Mouse (Mus musculus): Measurements from ENCODE around the gene Itga9.

Itga9 gene

DNA sequence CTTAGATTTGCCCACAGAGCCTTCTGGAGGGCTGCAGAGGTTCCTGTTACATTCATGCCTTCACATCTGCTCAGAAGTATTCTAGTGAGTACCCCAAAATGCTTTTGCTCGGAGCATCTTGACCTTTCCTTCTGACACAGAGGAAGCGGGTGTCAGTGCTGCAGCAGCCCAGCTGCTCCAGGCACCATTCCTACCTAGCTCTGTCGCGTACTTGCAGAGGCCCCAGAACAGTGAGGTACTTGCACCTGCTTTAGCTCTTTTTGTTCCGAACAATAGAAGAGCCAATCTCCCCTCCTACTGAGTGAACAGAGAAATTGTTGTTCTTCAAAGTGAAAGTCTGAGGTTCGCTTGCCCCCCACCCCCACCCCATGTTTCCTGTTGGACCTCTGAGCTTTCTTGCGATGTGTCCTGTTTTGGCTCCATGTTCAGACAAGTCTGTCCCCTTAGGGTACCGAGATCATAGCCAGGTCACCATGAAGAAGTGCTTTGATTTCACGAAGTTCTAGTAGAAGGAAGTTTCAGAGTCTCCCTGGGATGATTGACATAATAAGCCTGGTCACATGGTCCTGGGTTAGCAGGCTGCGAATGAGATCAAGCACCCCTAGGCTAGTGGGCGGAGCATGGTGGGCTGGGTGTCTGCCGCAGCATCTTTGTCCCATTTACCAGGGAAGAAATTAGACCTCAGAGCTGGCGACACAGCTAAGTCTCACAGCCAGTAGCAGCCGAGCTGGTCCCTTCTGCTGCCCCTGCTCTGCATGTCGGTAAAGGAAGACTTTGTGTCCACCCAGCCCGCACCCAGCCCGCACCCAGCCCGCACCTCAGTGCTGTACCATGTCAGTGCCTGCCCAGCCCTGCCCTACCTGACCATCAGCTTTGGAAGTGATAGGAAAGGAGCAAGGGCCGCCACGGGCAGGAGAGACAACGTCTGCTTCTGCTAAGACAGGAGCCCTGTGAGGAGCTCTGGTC, 215.0 kb downstream of the Itga9 start:
- DNase-seq (ENCODE audit: low spot score): no peak

DNA sequence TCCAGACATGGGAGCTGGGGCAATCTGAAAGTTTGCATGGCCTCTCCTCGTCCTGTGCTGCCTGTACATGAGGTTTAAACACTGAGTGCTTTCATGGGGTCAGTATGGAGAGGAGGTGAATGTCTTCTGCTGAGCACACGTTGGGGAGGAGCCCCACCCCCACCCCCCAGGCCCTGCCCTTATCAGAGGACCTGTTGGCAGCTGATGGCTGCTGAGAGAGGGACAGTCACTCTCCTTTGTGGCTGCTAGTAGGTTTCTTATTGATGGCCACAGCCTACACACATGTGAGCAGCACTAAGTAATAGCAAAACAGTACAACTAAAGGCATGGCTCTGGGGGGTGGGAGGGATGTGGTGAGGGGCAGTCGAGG, 215.7 kb downstream of the Itga9 start:
- DNase-seq (ENCODE audit: low spot score): no peak

DNA sequence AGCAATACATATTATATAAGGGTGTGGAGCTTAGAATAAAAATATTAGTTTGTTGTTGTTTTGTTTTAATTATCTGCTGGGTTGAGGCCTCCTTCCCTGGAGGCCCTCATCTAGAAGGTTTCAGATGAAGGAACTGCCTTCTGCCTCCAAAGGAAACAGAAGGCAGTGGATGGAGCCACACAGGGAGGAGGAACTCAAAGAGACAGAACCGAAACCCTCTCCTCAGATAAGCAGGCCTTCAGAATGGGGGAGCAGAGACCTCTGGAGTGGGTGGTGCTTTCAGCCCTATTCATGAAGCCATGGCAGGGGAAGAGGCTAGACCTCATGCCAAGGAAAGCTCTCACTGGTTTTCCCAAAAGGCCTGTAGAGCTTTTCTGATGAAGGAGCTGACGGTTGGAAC, 216.1 kb downstream of the Itga9 start:
- DNase-seq (ENCODE audit: low spot score): no peak

DNA sequence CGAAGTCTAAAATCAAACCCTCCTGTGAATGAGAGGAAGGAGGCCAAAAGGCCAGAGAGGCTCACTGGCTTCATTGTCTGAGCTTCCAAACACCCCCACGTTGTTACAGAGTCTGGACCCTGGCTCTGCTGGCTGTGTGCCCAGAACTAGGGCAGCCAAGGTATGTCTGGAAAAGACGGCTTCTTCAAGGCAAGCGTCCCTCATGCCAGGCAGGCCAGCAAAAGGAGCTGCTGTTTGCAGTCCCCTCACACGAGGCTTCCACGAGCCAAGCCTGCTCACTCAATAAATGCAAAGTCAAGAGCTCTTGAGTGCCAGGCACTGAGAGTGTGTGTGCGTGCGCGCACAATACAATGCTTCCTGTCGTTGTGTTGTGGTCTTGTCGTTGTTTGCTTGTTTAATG, 224.6 kb downstream of the Itga9 start:
- no peak for DNase-seq (ENCODE audit: low spot score)

DNA sequence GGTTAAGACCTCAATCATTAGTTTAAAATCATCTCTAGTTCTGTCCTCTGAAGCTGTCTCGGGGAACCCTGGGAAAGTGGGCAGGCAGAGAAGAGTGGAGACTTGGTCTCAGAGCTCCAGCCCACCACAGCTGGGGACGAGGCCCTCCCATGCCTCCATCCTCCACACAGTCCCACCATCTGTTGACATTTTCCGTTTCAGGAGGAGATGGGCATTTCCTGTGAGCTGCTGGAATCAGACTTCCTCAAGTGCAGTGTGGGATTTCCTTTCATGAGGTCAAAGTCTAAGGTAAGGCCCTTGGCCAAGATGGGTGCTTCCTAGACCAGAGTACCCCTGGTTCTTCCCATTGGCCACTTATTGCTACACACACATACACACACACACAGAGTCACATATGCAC, 226.0 kb downstream of the Itga9 start:
- DNase-seq (ENCODE audit: low spot score): no peak

DNA sequence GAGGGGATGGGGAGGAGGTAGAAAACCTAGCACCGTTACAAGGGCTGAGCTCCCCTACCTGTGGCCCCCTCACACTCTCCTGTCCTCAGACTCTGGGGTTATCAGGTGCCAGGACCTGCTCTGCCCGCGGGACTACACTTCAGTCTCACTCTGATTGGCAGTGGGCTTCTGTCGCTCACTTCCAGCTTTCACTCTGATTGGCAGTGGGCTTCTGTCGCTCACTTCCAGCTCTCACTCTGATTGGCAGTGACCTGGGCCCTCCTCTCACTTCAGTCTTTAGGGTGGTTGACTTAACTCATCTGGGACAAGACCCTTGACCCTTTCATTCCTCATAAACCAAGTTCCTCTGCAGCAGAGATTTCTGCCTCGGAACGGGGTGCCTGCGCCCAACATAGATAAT, 226.9 kb downstream of the Itga9 start:
- no peak for DNase-seq (ENCODE audit: low spot score)

DNA sequence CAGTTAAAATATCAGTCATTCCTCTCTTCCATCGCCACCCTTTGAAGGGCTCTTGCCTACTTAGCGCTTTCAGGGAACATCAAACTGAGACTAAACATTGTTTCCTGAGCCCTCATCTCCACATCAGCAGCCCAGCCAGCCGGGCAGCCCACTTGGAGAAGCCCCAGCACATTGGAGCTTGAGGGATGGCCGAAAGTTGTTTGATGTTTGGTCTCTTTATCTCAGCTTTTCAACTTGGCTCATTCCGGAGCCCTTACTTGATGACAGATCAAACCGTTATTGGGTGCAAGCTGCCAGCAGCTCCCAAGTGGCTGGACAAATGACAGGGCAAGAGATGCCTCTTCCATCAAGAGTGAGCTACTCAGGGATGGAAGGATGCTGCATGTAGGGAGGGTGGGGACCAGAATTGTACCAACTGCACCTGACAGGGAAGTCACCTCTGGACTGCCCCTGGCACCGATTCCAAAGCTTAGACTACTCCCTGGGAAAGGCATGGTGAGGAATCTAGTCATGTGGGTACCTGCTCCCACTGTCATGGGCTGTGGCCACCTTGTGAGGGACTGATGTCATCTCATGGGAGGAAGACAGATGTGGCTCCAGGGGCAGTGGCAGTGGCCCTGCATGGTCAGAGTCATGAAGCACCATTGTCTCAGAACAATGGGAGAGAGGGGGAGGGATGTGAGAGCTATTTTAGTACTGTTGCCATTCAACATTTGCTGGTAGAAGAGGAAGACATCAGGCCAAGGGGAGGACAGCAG, 232.6 kb downstream of the Itga9 start:
- DNase-seq (ENCODE audit: low spot score): no peak

DNA sequence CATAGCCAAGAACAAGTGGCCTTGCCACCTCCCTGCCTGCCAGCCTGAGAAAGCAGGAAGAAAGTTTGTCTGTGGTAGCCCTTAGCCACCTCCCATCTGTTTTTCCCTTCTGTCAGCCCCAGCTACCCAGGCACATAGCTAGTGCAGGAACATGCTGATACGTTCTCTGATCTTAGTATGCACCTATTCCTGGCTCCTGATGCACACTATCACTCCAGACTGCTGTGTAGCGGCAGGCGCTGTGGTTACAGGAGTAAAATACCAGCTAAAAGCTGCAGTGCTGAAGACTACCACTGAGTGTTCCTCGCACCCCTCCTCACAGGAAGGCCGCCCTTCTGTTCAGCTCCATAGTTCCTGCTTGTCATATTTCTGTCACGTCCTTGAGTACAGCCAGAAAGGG, 234.8 kb downstream of the Itga9 start:
- DNase-seq (ENCODE audit: low spot score): no peak

DNA sequence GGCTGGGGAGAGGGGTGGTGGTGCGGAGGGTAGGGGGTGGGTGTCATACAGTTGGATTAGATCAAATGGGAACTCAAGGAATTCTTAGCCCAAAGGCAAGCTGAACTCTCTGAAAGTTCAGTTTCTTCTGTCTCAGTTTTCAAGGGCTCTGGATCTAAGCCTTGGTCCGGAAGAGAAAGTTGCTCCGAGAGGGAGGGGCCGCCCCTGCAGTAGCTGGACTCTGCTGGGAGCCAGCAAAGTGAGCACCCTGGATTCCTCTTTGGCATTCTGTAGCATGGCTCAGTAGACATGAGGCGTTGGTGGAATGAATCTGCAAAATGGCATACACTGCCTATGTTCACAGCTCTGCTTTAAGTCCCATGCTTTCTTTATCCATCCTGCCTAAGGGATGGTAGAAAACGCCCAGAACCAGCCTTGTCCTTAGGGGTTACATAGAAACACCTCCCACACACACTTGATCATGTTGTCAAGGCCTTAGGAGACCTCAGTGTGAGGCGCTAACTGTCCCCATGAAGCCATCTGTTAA, 235.5 kb downstream of the Itga9 start:
- DNase-seq (ENCODE audit: low spot score): no peak

DNA sequence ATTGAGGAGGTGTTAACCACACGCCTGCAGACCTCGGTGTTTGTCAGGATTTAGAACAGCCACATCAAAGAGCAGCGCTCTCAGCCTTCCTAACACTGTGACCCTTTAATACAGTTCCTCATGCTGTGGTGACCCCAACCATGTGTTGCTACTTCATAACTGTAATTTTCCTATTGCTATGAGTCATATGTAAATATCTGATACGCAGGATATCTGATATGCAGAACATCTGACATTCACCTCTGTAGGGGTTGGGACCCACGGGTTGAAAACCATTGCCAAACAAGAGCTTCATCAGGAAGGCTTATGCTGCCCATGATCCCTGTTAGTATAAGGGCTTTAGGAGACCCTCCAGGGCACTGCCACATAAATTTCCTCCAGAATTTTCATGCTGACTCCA, 237.2 kb downstream of the Itga9 start:
- no peak for DNase-seq (ENCODE audit: low spot score)

DNA sequence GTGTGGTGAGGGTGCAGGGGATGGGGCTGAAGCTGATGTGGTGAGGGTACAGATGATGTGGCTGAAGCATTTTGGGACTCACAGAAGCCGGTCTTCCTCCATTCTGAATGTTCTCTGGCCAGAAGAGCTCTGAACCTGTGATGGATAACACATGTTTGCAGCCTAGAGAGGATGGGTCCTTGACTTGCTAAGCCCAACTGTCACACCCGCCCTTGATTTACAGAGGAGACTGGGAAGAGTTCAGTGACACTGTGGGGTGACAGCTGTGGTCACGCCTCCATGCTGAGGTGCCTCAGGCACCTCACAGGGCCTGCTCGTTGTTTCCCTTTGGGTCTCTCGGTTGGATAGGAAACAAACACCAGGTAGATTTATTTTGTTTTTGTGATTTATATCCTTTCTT, 238.5 kb downstream of the Itga9 start:
- no peak for DNase-seq (ENCODE audit: low spot score)

DNA sequence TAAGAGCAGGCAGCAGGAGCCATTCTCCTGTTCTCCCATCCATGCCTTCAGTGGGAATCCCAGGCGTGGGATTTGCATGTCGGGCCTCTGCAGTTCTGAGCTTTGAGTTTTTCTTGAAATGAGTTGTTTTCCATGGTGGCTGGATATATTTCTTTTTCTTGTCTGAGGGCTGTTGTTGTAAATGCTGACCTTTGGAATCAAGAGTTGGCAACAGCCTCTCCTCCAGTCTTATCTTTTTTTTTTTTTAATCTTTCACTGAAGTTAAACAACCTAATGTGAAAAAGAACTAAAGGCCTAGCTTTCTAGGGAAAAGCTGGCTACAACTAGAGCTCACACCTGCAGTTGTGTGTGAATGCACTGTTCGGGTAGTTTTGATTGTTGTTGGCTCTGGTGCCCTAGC, 240.3 kb downstream of the Itga9 start:
- no peak for DNase-seq (ENCODE audit: low spot score)

DNA sequence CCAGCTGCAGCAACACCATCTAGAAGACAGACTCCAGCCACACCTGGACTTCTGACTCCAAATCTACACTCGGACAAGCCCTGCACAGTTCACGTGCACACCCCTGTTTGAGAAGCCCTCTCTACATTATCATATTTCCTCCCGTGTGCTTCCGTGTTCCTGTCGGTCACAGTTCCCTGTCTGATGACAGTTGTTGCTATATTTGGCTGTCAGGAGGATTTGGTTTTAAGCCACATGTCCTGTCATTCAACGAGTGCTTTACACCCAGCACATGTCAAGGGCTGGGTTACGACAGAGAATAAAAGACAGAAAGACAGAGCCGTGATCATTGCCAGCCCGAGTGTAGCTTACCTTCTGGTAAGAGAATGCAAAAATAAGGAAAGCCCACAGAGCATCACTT, 250.2 kb downstream of the Itga9 start:
- no peak for DNase-seq (ENCODE audit: low spot score)

DNA sequence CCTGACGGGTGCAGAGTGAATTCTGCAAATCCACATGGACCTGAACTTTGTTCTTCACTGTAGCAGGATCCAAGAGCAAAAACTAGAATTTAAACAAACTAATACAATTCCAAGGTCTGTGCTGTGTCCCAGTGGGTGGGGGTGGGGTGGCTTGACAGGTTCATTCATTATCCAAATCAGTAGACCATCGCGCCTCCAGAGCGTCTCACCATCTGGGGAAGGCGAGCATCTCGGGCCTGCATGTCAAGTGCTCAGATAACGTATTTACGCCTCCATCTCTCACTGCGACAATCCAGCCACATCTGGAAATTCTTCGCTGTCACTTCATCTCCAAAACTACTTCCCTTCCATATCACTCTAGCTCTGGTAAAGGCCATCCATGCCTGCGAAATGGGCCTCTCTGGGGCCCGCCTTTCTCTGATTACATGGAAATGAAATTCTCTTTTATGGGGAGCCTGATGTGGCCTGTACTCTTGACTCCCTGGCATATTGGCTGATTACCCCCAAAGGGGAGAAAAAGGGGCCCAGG, 254.2 kb downstream of the Itga9 start:
- no peak for DNase-seq (ENCODE audit: low spot score)

DNA sequence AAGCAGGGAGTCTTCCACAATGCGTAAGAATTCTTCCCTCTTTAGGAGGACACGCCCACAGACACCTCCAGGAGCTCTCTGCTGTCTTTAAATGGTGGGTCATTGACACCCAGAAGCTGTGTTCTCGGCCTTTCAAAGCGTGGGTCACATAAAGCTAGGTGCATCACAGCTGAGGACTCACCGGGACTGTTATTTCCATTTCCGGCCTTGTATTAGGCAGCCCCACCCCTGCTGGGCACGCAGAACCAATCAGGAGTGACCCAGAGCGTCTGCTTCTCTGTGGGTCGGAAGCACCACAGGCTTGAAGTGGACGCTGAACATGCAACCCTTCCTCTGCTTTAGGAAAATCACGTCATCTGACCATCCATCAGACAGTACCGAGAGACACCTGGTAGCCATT, 255.7 kb downstream of the Itga9 start:
- no peak for DNase-seq (ENCODE audit: low spot score)

DNA sequence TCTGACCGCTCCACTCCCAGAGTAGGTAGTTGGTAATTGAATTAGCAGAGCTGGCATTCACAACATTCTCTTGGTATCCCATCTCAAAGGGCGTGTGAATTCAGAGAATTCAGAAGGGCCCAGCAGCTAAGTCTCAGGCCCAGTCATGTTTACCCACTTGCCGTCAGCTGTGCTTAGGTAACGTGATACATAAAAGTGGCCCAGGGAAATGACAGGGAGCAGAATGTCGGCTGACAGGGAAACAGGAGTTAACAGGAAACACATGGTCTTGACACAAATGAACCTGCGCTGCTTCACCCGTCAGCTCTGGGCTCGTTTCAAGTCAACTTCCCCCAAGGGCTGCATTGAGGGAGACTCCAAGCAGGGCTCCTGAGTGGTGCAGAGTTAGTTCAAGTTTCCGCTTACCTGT, 256.4 kb downstream of the Itga9 start:
- no peak for DNase-seq (ENCODE audit: low spot score)

DNA sequence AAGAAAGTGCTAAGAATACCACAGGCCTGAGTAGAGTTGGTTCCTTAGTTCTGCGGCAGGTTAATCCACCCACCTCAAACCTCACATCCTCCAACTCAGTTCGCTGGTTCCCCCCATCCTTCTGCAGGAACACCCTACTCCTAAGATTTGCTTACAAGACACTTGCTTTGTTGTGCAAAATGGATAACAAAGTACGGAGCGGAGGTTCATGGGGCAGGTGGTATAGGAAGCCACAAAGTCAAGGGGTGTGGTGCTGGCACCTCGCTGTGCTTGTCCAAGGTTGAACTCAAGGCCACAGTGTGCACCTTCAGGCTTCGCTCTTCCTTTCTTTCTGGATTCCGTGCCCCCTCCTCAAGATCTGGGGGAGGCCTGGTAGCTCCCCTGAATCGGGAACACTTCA, 257.0 kb downstream of the Itga9 start:
- DNase-seq (ENCODE audit: low spot score): no peak

DNA sequence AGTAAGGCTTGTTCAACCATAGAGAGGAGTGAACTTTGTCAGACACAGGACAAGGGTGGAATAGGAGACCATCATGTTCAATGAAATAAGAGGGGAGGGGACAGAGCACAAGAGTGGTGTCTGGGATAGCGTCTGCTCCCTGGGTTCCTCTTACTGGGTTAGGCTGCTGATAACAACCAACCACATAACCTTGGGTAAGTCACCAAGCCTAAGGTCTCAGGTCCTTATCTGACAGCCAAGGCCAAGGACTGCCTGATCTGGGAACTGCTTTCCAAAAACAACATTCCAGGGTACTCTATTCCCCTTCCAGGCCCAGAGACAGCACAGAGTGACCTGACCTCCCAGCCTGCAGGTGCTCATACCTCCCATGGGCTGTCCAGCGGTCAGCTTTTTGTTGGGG, 260.5 kb downstream of the Itga9 start:
- no peak for DNase-seq (ENCODE audit: low spot score)

DNA sequence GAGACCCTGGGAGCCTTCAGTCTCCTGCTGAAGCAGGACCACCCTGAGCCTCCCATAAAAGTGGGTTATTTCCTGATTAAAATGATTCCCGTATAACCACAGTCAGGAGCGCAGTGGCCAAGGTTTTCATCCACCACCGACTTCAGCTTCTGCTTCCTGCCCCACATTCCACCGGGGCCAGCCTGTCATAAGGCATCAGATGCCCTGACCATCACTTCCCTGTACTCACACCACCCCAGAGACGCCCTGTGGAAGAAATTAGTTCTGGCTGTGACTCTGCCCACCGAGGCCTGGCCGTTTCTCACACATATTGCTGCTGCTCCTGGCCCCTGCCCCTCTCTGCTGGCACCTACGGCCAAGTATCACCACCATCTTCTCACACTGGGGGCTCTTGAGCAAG, 261.4 kb downstream of the Itga9 start:
- DNase-seq (ENCODE audit: low spot score): no peak

DNA sequence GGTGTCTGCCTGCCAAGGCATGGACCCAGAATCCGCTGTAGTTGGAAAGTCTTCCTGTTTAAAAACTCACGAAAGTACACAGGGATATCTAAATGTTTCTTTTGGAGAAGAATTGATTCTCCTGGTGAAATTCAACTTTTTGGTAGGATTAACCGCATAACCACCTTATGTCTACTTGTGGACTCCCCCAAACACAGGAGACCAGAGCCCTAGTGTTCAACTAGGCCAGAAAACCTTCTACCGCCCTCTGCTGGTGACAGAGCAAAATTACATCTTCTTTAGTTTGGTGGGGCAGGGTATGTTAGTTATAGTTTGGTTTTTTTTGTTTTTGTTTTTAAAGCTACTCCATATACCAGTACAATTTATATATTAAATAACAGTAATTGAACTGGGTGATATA, 264.6 kb downstream of the Itga9 start:
- DNase-seq (ENCODE audit: low spot score): peak; percentile 24

DNA sequence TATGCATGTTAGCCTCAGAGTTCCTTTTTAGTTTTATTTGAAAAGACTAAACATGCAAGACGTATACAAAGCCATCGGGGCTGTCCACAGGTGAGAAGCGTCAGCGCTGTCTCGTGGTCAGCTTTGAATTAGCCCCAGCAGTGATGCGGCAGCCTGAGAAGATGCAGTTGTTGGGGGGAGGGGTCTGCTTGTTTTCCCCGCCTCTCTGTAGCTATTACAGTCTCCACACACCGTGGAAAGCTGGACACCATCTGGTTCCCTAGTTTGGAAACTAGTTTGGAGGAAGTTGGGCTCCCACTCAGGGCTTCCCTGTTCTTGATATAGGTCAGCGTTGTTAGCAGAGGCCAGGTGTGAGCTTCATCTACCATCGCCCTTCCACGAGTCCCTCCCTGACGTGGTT, 266.5 kb downstream of the Itga9 start:
- no peak for DNase-seq (ENCODE audit: low spot score)

DNA sequence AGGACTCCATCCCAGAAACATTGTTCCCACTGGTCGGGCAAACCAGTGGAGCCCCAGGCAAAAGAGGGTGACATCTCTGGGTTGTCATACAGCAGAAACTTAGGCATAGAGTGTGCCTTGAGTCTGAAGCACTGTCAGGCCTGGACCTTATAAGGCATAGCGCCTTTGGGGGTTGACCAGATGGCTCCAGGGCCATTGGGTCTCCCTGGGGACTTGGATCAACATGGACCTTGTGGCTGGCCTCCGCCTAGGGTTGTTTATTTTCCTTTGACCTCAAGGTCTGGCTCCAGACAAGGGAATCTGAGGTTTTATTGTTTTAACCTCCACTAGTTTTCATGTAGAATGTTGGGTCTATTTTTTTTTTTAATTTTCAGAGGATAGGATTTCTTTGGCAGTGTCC, 267.1 kb downstream of the Itga9 start:
- no peak for DNase-seq (ENCODE audit: low spot score)

DNA sequence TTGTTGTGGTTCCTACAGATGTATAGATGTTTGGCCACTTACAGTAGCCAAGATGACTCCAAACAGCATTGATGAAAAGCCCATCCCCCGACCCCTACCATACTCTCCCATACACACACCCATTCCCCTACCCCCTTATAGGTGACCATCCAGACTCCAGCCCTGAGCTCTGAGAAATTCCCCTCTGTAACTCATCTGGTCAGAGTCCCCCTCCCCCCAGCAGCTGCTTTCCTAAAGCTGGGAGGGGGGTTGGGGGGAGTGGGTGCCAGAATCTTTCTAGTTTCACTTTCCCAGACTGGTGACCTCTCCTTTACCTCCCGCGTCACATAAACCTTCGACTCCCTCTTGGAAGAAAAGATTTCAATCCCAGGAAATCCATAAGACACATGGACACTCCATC, 269.2 kb downstream of the Itga9 start:
- no peak for DNase-seq (ENCODE audit: low spot score)
